8 mouse cellular contexts compared by ENCODE assay signal in genomic region chr2:164924100-164924857, GRCm38 (mm10). TPM values are rescaled to one million over a fixed set of nuclear protein-coding genes. Genes with fewer than 3 reads are reported as not detected.
DNase-seq lines count a peak whose midpoint lies in the region; ATAC-seq and TF ChIP-seq lines count a peak whose summit lies in the region.

No protein-coding gene starts in this region.

- no peaks in the 10 kb centered on the region for H3K36me3 ChIP-seq in intestine, embryonic 15.5 days
- H3K36me3 ChIP-seq in midbrain, embryonic 10.5 days = peaks cover 16% of the 10 kb centered on the region
- no peaks in the 10 kb centered on the region for H3K36me3 ChIP-seq in small intestine, adult 2 months (ENCODE audit: control insufficient read depth, insufficient read depth, low read length)

- H3K4me3 ChIP-seq in intestine, embryonic 15.5 days (replicated peaks) = no peak overlapping the region
- no peak overlapping the region for H3K4me3 ChIP-seq in midbrain, embryonic 10.5 days
- no peak overlapping the region for H3K4me3 ChIP-seq in small intestine, adult 2 months (ENCODE audit: low read depth, low read length)

- TF ChIP-seq POLR2A in small intestine, adult 2 months (IDR thresholded peaks at IDR 0.05; ENCODE audit: low read depth, low read length) = no peak

- DNase-seq in embryo, embryonic 10.5 days (ENCODE audit: low spot score) = peak; percentile 85
- peak; percentile 77 for DNase-seq in gastrocnemius, postnatal 25 days
- DNase-seq in left cerebral cortex, postnatal 10 days (ENCODE audit: extremely low spot score in 1 of 2, low spot score in 2 of 2) = peak; percentile 84 to 85
- peak; percentile 69 for DNase-seq in midbrain, embryonic 10.5 days (ENCODE audit: low spot score)
- DNase-seq in c-Kit-positive CD71-positive TER-119-positive erythroid progenitor cells, embryonic 14.5 days (ENCODE audit: low spot score) = no peak

- H3K9me3 ChIP-seq in intestine, embryonic 15.5 days = no peaks in the 10 kb centered on the region
- no peaks in the 10 kb centered on the region for H3K9me3 ChIP-seq in midbrain, embryonic 10.5 days (replicated peaks)

- peak; percentile 89 for ATAC-seq in activated CD4-positive, CD25-positive, alpha-beta regulatory T cell, adult 4 months
- ATAC-seq in intestine, embryonic 15.5 days = peak; percentile 62

- H3K4me2 ChIP-seq in intestine, embryonic 15.5 days (replicated peaks) = no peak overlapping the region

- peak; percentile 83 for TF ChIP-seq CTCF in small intestine, adult 2 months (IDR thresholded peaks at IDR 0.05; ENCODE audit: extremely low read depth, insufficient read length, insufficient replicate concordance, low read depth, low read length)

- no peaks in the 10 kb centered on the region for H3K4me1 ChIP-seq in intestine, embryonic 15.5 days (replicated peaks)
- peaks cover 28% of the 10 kb centered on the region for H3K4me1 ChIP-seq in midbrain, embryonic 10.5 days
- no peaks in the 10 kb centered on the region for H3K4me1 ChIP-seq in small intestine, adult 2 months (ENCODE audit: control insufficient read depth, insufficient read depth, insufficient read length, low read length)

- WGBS in intestine, embryonic 15.5 days = 38% methylated on average over 11 of the region's 11 CpGs
- 37% methylated on average over 11 of the region's 11 CpGs for WGBS in midbrain, embryonic 10.5 days
- WGBS in small intestine, adult 2 months = 38% methylated on average over 11 of the region's 11 CpGs

- no peak overlapping the region for H3K27ac ChIP-seq in intestine, embryonic 15.5 days
- H3K27ac ChIP-seq in midbrain, embryonic 10.5 days (replicated peaks) = no peak overlapping the region
- H3K27ac ChIP-seq in small intestine, adult 2 months (ENCODE audit: insufficient read depth, low read depth, low read length) = no peak overlapping the region

- no peak overlapping the region for H3K9ac ChIP-seq in intestine, embryonic 15.5 days

- intact Hi-C loops in left cerebral cortex, postnatal 10 days (cut with DNase I) = no loop called here

- no peaks in the 10 kb centered on the region for H3K27me3 ChIP-seq in intestine, embryonic 15.5 days (replicated peaks)
- no peaks in the 10 kb centered on the region for H3K27me3 ChIP-seq in midbrain, embryonic 10.5 days (ENCODE audit: low read depth, poor library complexity, severe bottlenecking)
- no peaks in the 10 kb centered on the region for H3K27me3 ChIP-seq in small intestine, adult 2 months (ENCODE audit: control insufficient read depth, insufficient read depth, low read length)

RNA-seq across cellular contexts. Expression of gene Zfp335, which starts 12.7 kb away (rescaled TPM):
- polyA plus RNA-seq in activated CD4-positive, CD25-positive, alpha-beta regulatory T cell, adult 4 months (2017; shearing (Covaris generic)) = 1 to 10 TPM; 6.7 to 9.0 TPM
- 1 to 10 TPM; 8.2 to 9.2 TPM for total RNA-seq in gastrocnemius, postnatal 25 days (2021)
- 10.7 and 11.3 TPM in 2 replicates for polyA plus RNA-seq in intestine, embryonic 15.5 days (2015; fragmentation: Nextera tagmentation; extraction: Ambion mirVana)
- total RNA-seq in left cerebral cortex, postnatal 10 days (2021) = 10 to 100 TPM; 22.7 to 24.4 TPM
- 14.1 and 17.1 TPM in 2 replicates for polyA plus RNA-seq in midbrain, embryonic 10.5 days (2016; fragmentation: Nextera tagmentation; extraction: Ambion mirVana)
- polyA plus RNA-seq in small intestine, adult 2 months (2012; rRNA removed) = 19.1 and 34.1 TPM in 2 replicates

RNA-seq across cellular contexts. Expression of gene Mmp9, which starts 16.3 kb away (rescaled TPM):
- 1 to 10 TPM in 1 of 2 experiments, under 1 TPM in 1; 0.78 to 1.4 TPM for polyA plus RNA-seq in activated CD4-positive, CD25-positive, alpha-beta regulatory T cell, adult 4 months (2017; shearing (Covaris generic))
- total RNA-seq in gastrocnemius, postnatal 25 days (2021) = 1 to 10 TPM in 1 of 2 experiments, under 1 TPM in 1; 0.64 to 1.4 TPM
- polyA plus RNA-seq in intestine, embryonic 15.5 days (2015; fragmentation: Nextera tagmentation; extraction: Ambion mirVana) = 4.9 and 5.2 TPM in 2 replicates
- 1 to 10 TPM; 2.9 to 3.4 TPM for total RNA-seq in left cerebral cortex, postnatal 10 days (2021)
- polyA plus RNA-seq in midbrain, embryonic 10.5 days (2016; fragmentation: Nextera tagmentation; extraction: Ambion mirVana) = 0.39 and 0.97 TPM in 2 replicates
- 11.1 and 12.1 TPM in 2 replicates for polyA plus RNA-seq in small intestine, adult 2 months (2012; rRNA removed)

RNA-seq across cellular contexts. Expression of gene Slc12a5, which starts 36.3 kb away (rescaled TPM):
- under 1 TPM in 1 of 2 experiments, not detected in 1; 0.34 TPM for polyA plus RNA-seq in activated CD4-positive, CD25-positive, alpha-beta regulatory T cell, adult 4 months (2017; shearing (Covaris generic))
- total RNA-seq in gastrocnemius, postnatal 25 days (2021) = under 1 TPM; 0.21 to 0.38 TPM
- polyA plus RNA-seq in intestine, embryonic 15.5 days (2015; fragmentation: Nextera tagmentation; extraction: Ambion mirVana) = 0.80 and 0.97 TPM in 2 replicates
- 100 to 1,000 TPM; 350 to 355 TPM for total RNA-seq in left cerebral cortex, postnatal 10 days (2021)
- polyA plus RNA-seq in midbrain, embryonic 10.5 days (2016; fragmentation: Nextera tagmentation; extraction: Ambion mirVana) = 0.99 and 2.1 TPM in 2 replicates
- 0.57 and 0.60 TPM in 2 replicates for polyA plus RNA-seq in small intestine, adult 2 months (2012; rRNA removed)

RNA-seq across cellular contexts. Expression of gene Pcif1, which starts 45.2 kb away (rescaled TPM):
- polyA plus RNA-seq in activated CD4-positive, CD25-positive, alpha-beta regulatory T cell, adult 4 months (2017; shearing (Covaris generic)) = 100 to 1,000 TPM; 102 to 122 TPM
- total RNA-seq in gastrocnemius, postnatal 25 days (2021) = 10 to 100 TPM; 21.0 to 25.8 TPM
- polyA plus RNA-seq in intestine, embryonic 15.5 days (2015; fragmentation: Nextera tagmentation; extraction: Ambion mirVana) = 63.6 and 65.5 TPM in 2 replicates
- 10 to 100 TPM; 41.4 to 45.9 TPM for total RNA-seq in left cerebral cortex, postnatal 10 days (2021)
- 73.8 and 93.8 TPM in 2 replicates for polyA plus RNA-seq in midbrain, embryonic 10.5 days (2016; fragmentation: Nextera tagmentation; extraction: Ambion mirVana)
- polyA plus RNA-seq in small intestine, adult 2 months (2012; rRNA removed) = 22.8 and 30.3 TPM in 2 replicates
